Mouse (Mus musculus): ENCODE data around the gene Ccdc114.
"Not testable (repeated sequence)": the region's sequence is repeated elsewhere in the genome, so short reads cannot be mapped to it uniquely, and the experiment has no call there.

Gene Ccdc114

GRCm38 (mm10) chr7:45919083-45919671 is 4.7 kb upstream of the Ccdc114 start:
- DNase-seq (ENCODE audit: low read depth): no peak

- DNase-seq (ENCODE audit: low read depth): no peak
Measured at GRCm38 (mm10) chr7:45919761-45920160, 4.1 kb upstream of the Ccdc114 start.

- peak; percentile 64 for DNase-seq (ENCODE audit: low read depth)
Measured at GRCm38 (mm10) chr7:45920583-45921241, 3.2 kb upstream of the Ccdc114 start.

- peak; percentile 73 for DNase-seq (ENCODE audit: low read depth)
Measured at GRCm38 (mm10) chr7:45921242-45921621, 2.6 kb upstream of the Ccdc114 start, which contains the start of gene Emp3. Gene Emp3, minus strand, starts transcription at chr7:45921404.

- DNase-seq (ENCODE audit: low read depth): no peak
Measured at GRCm38 (mm10) chr7:45921950-45922600, 1.8 kb upstream of the Ccdc114 start.

GRCm38 (mm10) chr7:45922928-45923761 is 727 bp upstream of the Ccdc114 start:
- peak; percentile 92 for DNase-seq (ENCODE audit: low read depth)

- peak; percentile 52 for DNase-seq (ENCODE audit: low read depth)
Measured at GRCm38 (mm10) chr7:45924429-45924816, 551 bp downstream of the Ccdc114 start.

- no peak for DNase-seq (ENCODE audit: low read depth)
Measured at GRCm38 (mm10) chr7:45928626-45929295, 4.9 kb downstream of the Ccdc114 start.

- no peak for DNase-seq (ENCODE audit: low read depth)
Measured at GRCm38 (mm10) chr7:45929688-45930087, 5.8 kb downstream of the Ccdc114 start.

GRCm38 (mm10) chr7:45933766-45934165 is 9.9 kb downstream of the Ccdc114 start:
- DNase-seq (ENCODE audit: low read depth): not testable (repeated sequence)

GRCm38 (mm10) chr7:45935114-45935513 is 11.2 kb downstream of the Ccdc114 start:
- DNase-seq (ENCODE audit: low read depth): peak; percentile 68

- no peak for DNase-seq (ENCODE audit: low read depth)
Measured at GRCm38 (mm10) chr7:45939836-45940235, 16.0 kb downstream of the Ccdc114 start.

- no peak for DNase-seq (ENCODE audit: low read depth)
Measured at GRCm38 (mm10) chr7:45941986-45942385, 18.1 kb downstream of the Ccdc114 start.

- DNase-seq (ENCODE audit: low read depth): not testable (repeated sequence)
Measured at GRCm38 (mm10) chr7:45943280-45943679, 19.4 kb downstream of the Ccdc114 start.

- DNase-seq (ENCODE audit: low read depth): no peak
Measured at GRCm38 (mm10) chr7:45949061-45949460, 25.2 kb downstream of the Ccdc114 start.

GRCm38 (mm10) chr7:45956611-45957010 is 32.7 kb downstream of the Ccdc114 start:
- no peak for DNase-seq (ENCODE audit: low read depth)

GRCm38 (mm10) chr7:45971831-45972723 is 48.2 kb downstream of the Ccdc114 start:
- no peak for DNase-seq (ENCODE audit: low read depth)

GRCm38 (mm10) chr7:45973271-45973687 is 49.4 kb downstream of the Ccdc114 start:
- DNase-seq (ENCODE audit: low read depth): no peak

- DNase-seq (ENCODE audit: low read depth): no peak
Measured at GRCm38 (mm10) chr7:45974103-45974502, 50.2 kb downstream of the Ccdc114 start.

- DNase-seq (ENCODE audit: low read depth): no peak
Measured at GRCm38 (mm10) chr7:45974512-45974911, 50.6 kb downstream of the Ccdc114 start.

- DNase-seq (ENCODE audit: low read depth): no peak
Measured at GRCm38 (mm10) chr7:45981612-45982011, 57.7 kb downstream of the Ccdc114 start.
